Mouse (Mus musculus): ENCODE data around the gene Inca1. TPM values are rescaled to one million over a fixed set of nuclear protein-coding genes. Genes with fewer than 3 reads are reported as not detected.

The Inca1 gene
- 0.59 TPM for polyA plus RNA-seq (2017; shearing (Covaris generic))

GRCm38 (mm10) chr11:70699722-70700556, at the start of gene Inca1, which contains the start of gene Kif1c:
Gene Inca1, minus strand, starts transcription at chr11:70700155.
Gene Kif1c, plus strand, starts transcription at chr11:70700548.

DNA sequence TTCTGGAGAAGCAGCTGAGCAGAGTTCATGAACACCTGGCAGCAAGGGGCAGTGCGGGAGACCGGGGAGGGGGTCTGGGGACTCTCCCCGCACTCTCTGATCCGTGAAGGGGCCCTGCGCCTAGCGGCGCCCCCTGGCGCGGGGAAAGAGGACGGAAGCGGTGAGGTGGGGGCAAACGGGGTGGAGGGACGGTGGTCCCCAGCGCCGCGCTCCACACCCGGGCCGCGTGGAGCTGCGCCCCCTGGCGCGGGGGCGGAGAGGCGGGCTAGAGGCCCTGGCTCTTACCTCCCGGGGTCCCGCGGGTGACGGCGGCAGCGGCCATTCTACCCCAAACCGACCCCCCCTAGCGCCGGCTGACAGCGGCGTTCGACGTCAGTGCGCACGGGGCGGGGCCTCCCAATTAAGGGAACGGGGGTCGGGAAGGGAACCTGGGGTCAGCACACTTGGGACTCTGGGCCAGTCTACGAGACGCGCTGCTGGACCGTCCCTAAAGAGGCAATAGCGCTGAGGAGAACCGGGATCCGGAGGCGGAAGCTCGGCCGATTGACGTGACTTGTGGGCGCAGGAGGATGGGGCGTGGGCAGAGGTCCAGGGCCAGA, 12.3 kb downstream of the Inca1 start, which contains the start of gene Camta2:
Gene Camta2, minus strand, starts transcription at position 505 of the 599 bp plus-strand sequence.

DNA sequence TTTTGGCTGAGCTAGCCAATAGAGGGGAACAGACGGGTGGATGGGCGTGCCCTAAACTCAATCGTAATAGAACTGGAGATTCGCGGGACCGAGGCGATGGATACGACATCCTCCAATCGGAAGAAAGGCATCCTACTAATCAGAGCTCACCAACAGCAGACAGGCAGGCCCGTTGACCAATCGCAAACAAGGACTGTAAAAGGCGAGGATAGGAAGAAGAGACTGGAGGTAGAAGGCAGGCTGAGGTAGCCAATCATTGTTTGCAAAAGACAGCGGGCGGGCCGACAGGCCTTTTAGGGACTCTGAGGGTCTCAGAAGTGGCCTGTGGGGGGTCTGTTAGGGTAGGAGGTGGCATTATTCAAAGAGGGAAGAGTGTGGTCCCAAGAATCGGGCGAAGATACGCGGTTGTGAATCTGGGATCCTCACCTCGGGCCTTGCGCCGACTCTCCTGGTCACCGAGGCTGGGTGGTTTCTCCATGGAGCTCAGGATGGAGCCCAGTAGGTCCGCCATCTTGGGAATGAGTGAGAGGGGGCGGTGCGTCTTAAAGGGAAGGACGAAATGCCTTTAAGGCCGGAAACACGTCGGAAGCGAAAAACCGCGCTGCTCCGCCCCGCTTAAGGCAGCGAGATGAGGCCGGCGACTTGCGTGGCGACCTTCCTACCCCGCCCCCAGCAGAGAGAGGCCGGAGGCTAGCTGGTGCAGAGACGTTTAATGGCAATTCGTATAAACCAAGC, 31.0 kb downstream of the Inca1 start, which contains the start of gene Spag7:
Gene Spag7, minus strand, starts transcription at position 646 of the 735 bp plus-strand sequence.

GRCm38 (mm10) chr11:70656964-70657363, 43.0 kb downstream of the Inca1 start, which contains the start of gene Eno3:
Gene Eno3, plus strand, starts transcription at chr11:70657202.

DNA sequence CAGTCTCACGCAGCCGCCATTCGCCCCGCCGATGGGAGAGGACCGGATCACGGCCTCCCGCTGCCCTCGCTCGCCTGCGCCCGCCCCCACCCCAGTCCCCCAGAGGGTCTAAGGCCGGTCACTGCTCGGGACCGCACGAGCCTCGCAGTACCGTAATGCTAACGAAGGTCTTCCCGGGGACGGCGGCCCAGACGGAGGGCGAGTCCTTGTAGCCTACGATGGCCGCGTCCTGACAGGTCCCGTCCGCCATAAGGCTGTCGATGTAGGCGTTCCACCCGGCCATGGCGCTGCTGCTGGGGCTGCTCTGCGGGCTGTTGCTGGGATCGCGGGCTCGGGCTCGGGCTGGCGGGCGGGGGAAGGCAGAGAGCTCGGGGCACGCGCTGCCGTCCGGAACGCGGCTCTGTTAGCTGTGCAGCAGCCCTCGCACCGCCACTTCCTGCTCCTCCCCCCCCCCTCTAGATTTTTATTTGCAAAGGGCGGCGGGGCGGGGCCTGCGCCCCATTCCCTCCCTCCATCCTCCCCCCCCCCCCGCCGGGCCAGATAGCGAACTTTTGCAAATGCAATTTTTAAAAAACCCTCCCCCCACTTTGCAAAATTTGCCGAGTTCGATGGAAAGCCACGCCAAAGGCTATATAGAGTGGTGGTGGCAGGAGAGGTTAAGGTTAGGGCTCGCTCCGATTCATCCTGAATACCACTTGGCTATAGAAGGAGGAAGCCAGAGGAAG, 45.6 kb downstream of the Inca1 start, which contains the start of gene Pfn1:
Gene Pfn1, minus strand, starts transcription at position 447 of the 725 bp plus-strand sequence.

GRCm38 (mm10) chr11:70646691-70647650, 53.0 kb downstream of the Inca1 start, which contains the start of the genes Rnf167 and Slc25a11:
Gene Rnf167, plus strand, starts transcription at chr11:70647235.
Gene Slc25a11, minus strand, starts transcription at chr11:70647479.

GRCm38 (mm10) chr11:70638714-70639278, 61.2 kb downstream of the Inca1 start, which contains the start of gene Gp1ba:
Gene Gp1ba, plus strand, starts transcription at chr11:70639122.

Other genes with a start within 250 kb of the Inca1 start
- 141 TPM for gene Med11, start 248.2 kb downstream of the Inca1 start, polyA plus RNA-seq (2017; shearing (Covaris generic))
- gene Zmynd15, start 240.7 kb downstream of the Inca1 start, polyA plus RNA-seq (2017; shearing (Covaris generic)) = 0.16 TPM
- 1.7 TPM for gene Cxcl16, start 240.2 kb downstream of the Inca1 start, polyA plus RNA-seq (2017; shearing (Covaris generic))
- not detected for gene Tm4sf5, start 194.9 kb downstream of the Inca1 start, polyA plus RNA-seq (2017; shearing (Covaris generic))
- not detected for gene Vmo1, start 185.5 kb downstream of the Inca1 start, polyA plus RNA-seq (2017; shearing (Covaris generic))
- gene Gltpd2, start 181.0 kb downstream of the Inca1 start, polyA plus RNA-seq (2017; shearing (Covaris generic)) = 0.31 TPM
- 282 TPM for gene Psmb6, start 174.8 kb downstream of the Inca1 start, polyA plus RNA-seq (2017; shearing (Covaris generic))
- gene Gm40193, start 167.2 kb downstream of the Inca1 start, polyA plus RNA-seq (2017; shearing (Covaris generic)) = not detected
- gene Pld2, start 160.1 kb downstream of the Inca1 start, polyA plus RNA-seq (2017; shearing (Covaris generic)) = 8.9 TPM
- 39.6 TPM for gene Mink1, start 137.3 kb downstream of the Inca1 start, polyA plus RNA-seq (2017; shearing (Covaris generic))
- gene 4930544D05Rik, start 84.3 kb downstream of the Inca1 start, polyA plus RNA-seq (2017; shearing (Covaris generic)) = 1.4 TPM
- 18.7 TPM for gene Chrne, start 80.9 kb downstream of the Inca1 start, polyA plus RNA-seq (2017; shearing (Covaris generic))
- not detected for gene Gp1ba, start 61.0 kb downstream of the Inca1 start, polyA plus RNA-seq (2017; shearing (Covaris generic))
- gene Rnf167, start 52.9 kb downstream of the Inca1 start, polyA plus RNA-seq (2017; shearing (Covaris generic)) = 270 TPM
- 70.1 TPM for gene Slc25a11, start 52.7 kb downstream of the Inca1 start, polyA plus RNA-seq (2017; shearing (Covaris generic))
- 2,450 TPM for gene Pfn1, start 45.5 kb downstream of the Inca1 start, polyA plus RNA-seq (2017; shearing (Covaris generic))
- gene Eno3, start 43.0 kb downstream of the Inca1 start, polyA plus RNA-seq (2017; shearing (Covaris generic)) = 9.9 TPM
- gene Spag7, start 30.7 kb downstream of the Inca1 start, polyA plus RNA-seq (2017; shearing (Covaris generic)) = 64.8 TPM
- 36.7 TPM for gene Camta2, start 12.1 kb downstream of the Inca1 start, polyA plus RNA-seq (2017; shearing (Covaris generic))
- gene Kif1c, start 393 bp upstream of the Inca1 start, polyA plus RNA-seq (2017; shearing (Covaris generic)) = 2.4 TPM
- gene Zfp3, start 64.1 kb upstream of the Inca1 start, polyA plus RNA-seq (2017; shearing (Covaris generic)) = 4.5 TPM
- 0.37 TPM for gene Scimp, start 112.4 kb upstream of the Inca1 start, polyA plus RNA-seq (2017; shearing (Covaris generic))
- 74.0 TPM for gene Rabep1, start 144.6 kb upstream of the Inca1 start, polyA plus RNA-seq (2017; shearing (Covaris generic))

Data from effector memory CD4-positive, alpha-beta T cell, adult 5 months (primary cell).